Mouse (Mus musculus) heart, embryonic 10.5 days (tissue): Measurements from ENCODE around the gene Prnd. TPM values are rescaled to one million over a fixed set of nuclear protein-coding genes. Genes with fewer than 3 reads are reported as not detected.
A peak's percentile ranks its signal among the peaks of the same experiment; 100 is the strongest.

Experiments used
- DNase-seq: peaks from one replicate; pipeline ENCODE4 v3.0.0-alpha.2; 2017; ENCODE audit warnings: low spot score
- H3K27ac ChIP-seq: fragments of 300-500 bp; sonication (generic); 2 replicates; pipeline ENCODE4 v1.5.1; 2016; ENCODE audit warnings: mild to moderate bottlenecking
- H3K27me3 ChIP-seq: fragments of 300-500 bp; sonication (generic); 2 replicates; pipeline ENCODE4 v1.6.1; 2016; ENCODE audit warnings: mild to moderate bottlenecking; ENCODE audit not compliant: poor library complexity, insufficient read depth, severe bottlenecking
- H3K36me3 ChIP-seq: fragments of 300-500 bp; sonication (generic); 2 replicates; pipeline ENCODE4 v1.6.1; 2016; ENCODE audit warnings: mild to moderate bottlenecking, moderate library complexity
- H3K4me1 ChIP-seq: fragments of 300-500 bp; sonication (generic); 2 replicates; pipeline ENCODE4 v1.6.1; 2016; ENCODE audit warnings: mild to moderate bottlenecking
- H3K4me3 ChIP-seq: fragments of 300-500 bp; sonication (generic); 2 replicates; pipeline ENCODE4 v1.5.1; 2016; ENCODE audit warnings: mild to moderate bottlenecking, moderate library complexity
- H3K9me3 ChIP-seq: fragments of 300-500 bp; sonication (generic); 2 replicates; pipeline ENCODE4 v1.6.1; 2016; ENCODE audit warnings: mild to moderate bottlenecking, moderate library complexity
- WGBS: fragments of 180-500 bp; shearing (Covaris S2); methylation state at CpG from one replicate; pipeline ENCODE4 v1.1.7; 2016; 5-methylcytosine and 5-hydroxymethylcytosine counted together
- polyA plus RNA-seq: library from polyadenylated mRNA; unstranded; fragments of >200 nt; fragmentation: Nextera tagmentation; extraction: Ambion mirVana; gene quantifications from 2 replicates; pipeline ENCODE4 v1.2.1, GENCODE M21; 2016

Gene Prnd
- polyA plus RNA-seq, 1 experiment from 2014 or later, result 4.6 TPM

- WGBS, result 80% methylated on average over 6 of the region's 6 CpGs
Measured at GRCm38 (mm10) chr2:131945765-131946164, 4.9 kb upstream of the Prnd start.

GRCm38 (mm10) chr2:131946351-131946750 is 4.3 kb upstream of the Prnd start:
- peak; percentile 71 for DNase-seq
- H3K27ac ChIP-seq, result no peak overlapping the region
- H3K4me1 ChIP-seq, result peaks cover 23% of the 10 kb centered on the region
- H3K27me3 ChIP-seq, result peaks cover 7% of the 10 kb centered on the region; the same call in 1 of the 2 replicates
- H3K9me3 ChIP-seq, result no peaks in the 10 kb centered on the region
- 85% methylated on average over 16 of the region's 16 CpGs for whole genome bisulfite sequencing
- H3K36me3 ChIP-seq, result no peaks in the 10 kb centered on the region
- no peak overlapping the region for H3K4me3 ChIP-seq

More at GRCm38 (mm10) chr2:131945765-131946164, 4.9 kb upstream of the Prnd start:
- Histone ChIP-seq H3K27me3 (0 out of 2 replicates have a peak, but pooled peaks cover 6% of the 10 kb centered on the region), H3K27ac (no peak overlapping the region), H3K4me3 (no peak overlapping the region), H3K36me3 (no peaks in the 10 kb centered on the region), H3K9me3 (no peaks in the 10 kb centered on the region), H3K4me1 (peaks cover 21% of the 10 kb centered on the region)
- no peak for DNase-seq

- no peak for DNase-seq
- H3K36me3 ChIP-seq, result no peaks in the 10 kb centered on the region
- 79% methylated on average over 3 of the region's 3 CpGs for WGBS
- H3K27me3 ChIP-seq, result peaks cover 25% of the 10 kb centered on the region
- H3K9me3 ChIP-seq, result no peaks in the 10 kb centered on the region
- no peak overlapping the region for H3K27ac ChIP-seq
- peaks cover 32% of the 10 kb centered on the region for H3K4me1 ChIP-seq
- H3K4me3 ChIP-seq, result no peak overlapping the region
Measured at GRCm38 (mm10) chr2:131948156-131948555, 2.5 kb upstream of the Prnd start.

GRCm38 (mm10) chr2:131948916-131949639 is 1.6 kb upstream of the Prnd start:
- no peaks in the 10 kb centered on the region for H3K36me3 ChIP-seq

GRCm38 (mm10) chr2:131949767-131950597 is 679 bp upstream of the Prnd start:
- Histone ChIP-seq H3K27ac (no peak overlapping the region), H3K9me3 (no peaks in the 10 kb centered on the region), H3K4me3 (peak overlapping the region; percentile 19; the same call in 1 of the 2 replicates), H3K36me3 (no peaks in the 10 kb centered on the region), H3K27me3 (peaks cover 38% of the 10 kb centered on the region), H3K4me1 (peaks cover 44% of the 10 kb centered on the region)
- 52% methylated on average over 9 of the region's 9 CpGs for WGBS
- peak; percentile 71 for DNase-seq

More at GRCm38 (mm10) chr2:131948916-131949639, 1.6 kb upstream of the Prnd start:
- Histone ChIP-seq H3K27me3 (peaks cover 34% of the 10 kb centered on the region), H3K9me3 (no peaks in the 10 kb centered on the region), H3K4me1 (peaks cover 42% of the 10 kb centered on the region), H3K27ac (no peak overlapping the region), H3K4me3 (no peak overlapping the region)
- 68% methylated on average over 11 of the region's 11 CpGs for WGBS
- no peak for DNase-seq

DNA sequence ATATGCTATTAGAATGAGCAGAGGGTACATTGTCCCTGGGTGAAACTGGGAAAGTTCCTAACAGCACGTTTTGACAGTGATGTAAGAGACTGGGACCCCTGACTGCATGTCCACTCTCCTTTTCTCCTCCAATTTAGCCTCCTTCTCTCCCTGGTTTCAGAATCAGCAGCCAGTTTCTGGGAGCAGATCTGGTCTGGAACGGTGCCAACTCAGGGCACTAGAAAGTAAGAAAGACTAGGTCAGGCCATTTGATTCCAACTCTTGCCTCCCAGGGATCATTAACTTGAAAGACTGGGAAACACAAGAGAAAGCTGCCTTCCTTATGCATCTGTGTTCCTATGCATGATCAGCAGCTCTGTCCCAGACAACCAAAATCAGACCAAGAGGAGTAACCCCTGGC is 1.8 kb downstream of the Prnd start:
- Histone ChIP-seq H3K27ac (no peak overlapping the region), H3K9me3 (no peaks in the 10 kb centered on the region), H3K4me1 (peaks cover 38% of the 10 kb centered on the region), H3K4me3 (peak overlapping the region; percentile 47; the same call in 1 of the 2 replicates), H3K27me3 (peaks cover 38% of the 10 kb centered on the region), H3K36me3 (no peaks in the 10 kb centered on the region)
- DNase-seq, result no peak
- 52% methylated on average over 2 of the region's 2 CpGs for WGBS

DNA sequence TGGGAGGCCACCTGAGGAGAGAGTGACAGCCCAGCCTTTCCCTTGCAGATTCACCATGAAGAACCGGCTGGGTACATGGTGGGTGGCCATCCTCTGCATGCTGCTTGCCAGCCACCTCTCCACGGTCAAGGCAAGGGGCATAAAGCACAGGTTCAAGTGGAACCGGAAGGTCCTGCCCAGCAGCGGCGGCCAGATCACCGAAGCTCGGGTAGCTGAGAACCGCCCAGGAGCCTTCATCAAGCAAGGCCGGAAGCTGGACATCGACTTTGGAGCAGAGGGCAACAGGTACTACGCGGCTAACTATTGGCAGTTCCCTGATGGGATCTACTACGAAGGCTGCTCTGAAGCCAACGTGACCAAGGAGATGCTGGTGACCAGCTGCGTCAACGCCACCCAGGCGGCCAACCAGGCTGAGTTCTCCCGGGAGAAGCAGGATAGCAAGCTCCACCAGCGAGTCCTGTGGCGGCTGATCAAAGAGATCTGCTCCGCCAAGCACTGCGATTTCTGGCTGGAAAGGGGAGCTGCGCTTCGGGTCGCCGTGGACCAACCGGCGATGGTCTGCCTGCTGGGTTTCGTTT is 2.4 kb downstream of the Prnd start:
- 12% methylated on average over 29 of the region's 29 CpGs for WGBS
- Histone ChIP-seq H3K4me1 (peaks cover 42% of the 10 kb centered on the region), H3K36me3 (no peaks in the 10 kb centered on the region), H3K4me3 (peak overlapping the region; percentile 47), H3K9me3 (no peaks in the 10 kb centered on the region), H3K27me3 (peaks cover 38% of the 10 kb centered on the region), H3K27ac (no peak overlapping the region; the same call in 1 of the 2 replicates)
- DNase-seq, result peak; percentile 78

- H3K4me3 ChIP-seq, result peak overlapping the region; percentile 47
Measured at GRCm38 (mm10) chr2:131953711-131954110, 3.0 kb downstream of the Prnd start.

GRCm38 (mm10) chr2:131954835-131955234 is 4.2 kb downstream of the Prnd start:
- peaks cover 38% of the 10 kb centered on the region for H3K27me3 ChIP-seq
- no peaks in the 10 kb centered on the region for H3K9me3 ChIP-seq
- no peak overlapping the region for H3K27ac ChIP-seq
- peak overlapping the region; percentile 56 for H3K4me3 ChIP-seq
- peaks cover 42% of the 10 kb centered on the region for H3K4me1 ChIP-seq
- peak; percentile 82 for DNase-seq
- H3K36me3 ChIP-seq, result no peaks in the 10 kb centered on the region
- 25% methylated on average over 9 of the region's 9 CpGs for WGBS

More at GRCm38 (mm10) chr2:131953711-131954110, 3.0 kb downstream of the Prnd start:
- peaks cover 42% of the 10 kb centered on the region for H3K4me1 ChIP-seq
- no peaks in the 10 kb centered on the region for H3K9me3 ChIP-seq
- H3K36me3 ChIP-seq, result no peaks in the 10 kb centered on the region
- peaks cover 38% of the 10 kb centered on the region for H3K27me3 ChIP-seq
- H3K27ac ChIP-seq, result no peak overlapping the region
- DNase-seq, result no peak
- 79% methylated on average over 4 of the region's 4 CpGs for WGBS

DNA sequence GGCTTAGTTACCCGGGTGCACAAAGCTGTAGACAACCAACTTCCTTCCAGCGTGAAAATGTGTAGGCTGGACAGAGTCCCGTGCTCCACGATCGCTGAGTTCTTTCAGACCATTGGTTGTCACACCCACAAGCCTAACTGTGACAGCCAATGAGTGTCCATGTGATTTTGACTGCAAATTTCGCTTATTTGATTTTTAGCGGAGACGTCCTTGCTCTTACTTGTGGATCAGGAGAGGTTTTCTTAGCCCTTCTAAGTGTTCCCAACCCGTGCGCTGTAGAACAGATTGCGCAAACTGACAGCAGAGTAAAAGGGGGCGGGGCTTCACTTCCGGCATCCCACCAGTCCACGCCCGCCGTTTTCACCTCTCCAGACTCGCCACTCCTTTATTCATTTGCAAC is 4.6 kb downstream of the Prnd start:
- Histone ChIP-seq H3K27me3 (peaks cover 37% of the 10 kb centered on the region), H3K4me1 (peaks cover 39% of the 10 kb centered on the region), H3K36me3 (no peaks in the 10 kb centered on the region), H3K9me3 (no peaks in the 10 kb centered on the region), H3K4me3 (peak overlapping the region; percentile 56), H3K27ac (no peak overlapping the region)
- peak; percentile 77 for DNase-seq
- WGBS, result 3% methylated on average over 17 of the region's 17 CpGs

DNA sequence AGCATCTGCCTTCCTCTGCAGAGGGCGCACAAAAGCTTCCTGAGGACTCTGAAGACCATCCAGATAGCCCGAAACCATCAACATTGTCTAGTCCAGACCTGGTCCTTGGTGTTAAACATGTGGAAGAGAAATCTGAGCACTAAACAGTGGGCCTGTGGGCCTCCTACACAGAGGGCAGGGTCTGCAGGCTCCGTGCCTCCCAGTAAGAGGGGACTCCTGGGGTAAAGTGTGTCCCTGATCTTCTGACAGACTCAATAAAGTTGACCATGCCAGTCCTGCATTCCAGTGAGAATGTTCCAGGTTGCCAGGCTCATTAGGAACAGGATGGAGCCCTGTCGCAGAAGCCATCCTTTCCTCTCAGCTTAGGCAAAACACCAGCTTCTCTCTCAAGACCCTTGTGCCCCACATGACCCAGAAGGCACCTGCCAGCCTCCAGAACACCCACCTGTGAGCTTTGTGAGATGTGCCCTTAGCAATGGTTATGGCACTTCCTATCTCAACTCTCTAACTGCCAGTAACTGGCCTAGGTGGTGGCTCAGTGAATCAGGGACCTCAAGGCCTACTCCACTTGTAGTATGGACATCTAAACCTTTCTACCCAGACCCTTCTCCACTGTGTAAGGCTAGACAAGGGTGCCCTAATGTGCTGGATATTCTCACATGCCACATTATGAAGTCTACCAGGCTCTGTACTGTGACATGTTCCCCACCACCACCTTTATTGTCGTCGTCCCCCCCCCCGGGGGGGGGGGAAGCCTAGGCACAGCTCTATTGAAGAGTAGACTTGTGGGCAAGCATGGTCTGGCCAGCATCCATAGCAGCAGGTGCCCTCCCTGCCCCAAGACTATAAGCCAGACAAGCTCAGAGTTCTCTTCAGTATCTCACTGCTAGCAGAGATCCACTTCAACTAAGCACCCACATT is 5.9 kb downstream of the Prnd start:
- 79% methylated on average over 7 of the region's 7 CpGs for WGBS
- Histone ChIP-seq H3K27ac (no peak overlapping the region), H3K9me3 (no peaks in the 10 kb centered on the region), H3K27me3 (peaks cover 31% of the 10 kb centered on the region), H3K4me3 (no peak overlapping the region), H3K36me3 (no peaks in the 10 kb centered on the region), H3K4me1 (peaks cover 33% of the 10 kb centered on the region)
- DNase-seq, result peak; percentile 72

- H3K27ac ChIP-seq, result no peak overlapping the region
- peaks cover 27% of the 10 kb centered on the region for H3K4me1 ChIP-seq
- H3K36me3 ChIP-seq, result no peaks in the 10 kb centered on the region
- DNase-seq, result peak; percentile 71
- peaks cover 20% of the 10 kb centered on the region for H3K27me3 ChIP-seq
- no peaks in the 10 kb centered on the region for H3K9me3 ChIP-seq
- H3K4me3 ChIP-seq, result no peak overlapping the region
- 51% methylated on average over 9 of the region's 9 CpGs for WGBS
Measured at GRCm38 (mm10) chr2:131957731-131958222, 7.1 kb downstream of the Prnd start.
